Mouse (Mus musculus) embryonic facial prominence, embryonic 13.5 days (tissue): ENCODE results near the gene Emid1. TPM values are rescaled to one million over a fixed set of nuclear protein-coding genes. Genes with fewer than 3 reads are reported as not detected.
A peak's percentile ranks its signal among the peaks of the same experiment; 100 is the strongest.

ENCODE experiments used
- ATAC-seq: fragments of 200-750 bp; cut with Nextera tagmentation; 2 replicates; pipeline ENCODE4 v1.8.0; 2017; ENCODE audit warnings: low read depth; ENCODE audit not compliant: insufficient number of reproducible peaks, insufficient read depth, low FRiP score, low TSS enrichment
- H3K27ac ChIP-seq: fragments of 300-500 bp; sonication (generic); 2 replicates; pipeline ENCODE4 v1.5.1; 2015; ENCODE audit warnings: moderate library complexity, mild to moderate bottlenecking, inconsistent platforms
- H3K27me3 ChIP-seq: fragments of 300-500 bp; sonication (generic); 2 replicates; pipeline ENCODE4 v1.6.1; 2015; ENCODE audit warnings: mild to moderate bottlenecking, inconsistent platforms
- H3K36me3 ChIP-seq: fragments of 300-500 bp; sonication (generic); 2 replicates; pipeline ENCODE4 v1.6.1; 2015; ENCODE audit warnings: mild to moderate bottlenecking, inconsistent platforms
- H3K4me1 ChIP-seq: fragments of 300-500 bp; sonication (generic); 2 replicates; pipeline ENCODE4 v1.6.1; 2015; ENCODE audit warnings: inconsistent platforms
- H3K4me2 ChIP-seq: fragments of 300-500 bp; sonication (generic); 2 replicates; pipeline ENCODE4 v1.6.1; 2015; ENCODE audit warnings: moderate library complexity, mild to moderate bottlenecking, inconsistent platforms
- H3K4me3 ChIP-seq: fragments of 300-500 bp; sonication (generic); 2 replicates; pipeline ENCODE4 v1.5.1; 2015; ENCODE audit warnings: mild to moderate bottlenecking, inconsistent platforms
- H3K9ac ChIP-seq: fragments of 300-500 bp; sonication (generic); 2 replicates; pipeline ENCODE4 v1.6.1; 2015; ENCODE audit warnings: mild to moderate bottlenecking, inconsistent platforms
- H3K9me3 ChIP-seq: fragments of 300-500 bp; sonication (generic); 2 replicates; pipeline ENCODE4 v1.6.1; 2016; ENCODE audit warnings: inconsistent platforms
- WGBS: fragments of 180-500 bp; shearing (Covaris S2); methylation state at CpG from one replicate; pipeline ENCODE4 v1.1.7; 2015; ENCODE audit warnings: mixed read lengths; 5-methylcytosine and 5-hydroxymethylcytosine counted together
- polyA plus RNA-seq: library from polyadenylated mRNA; unstranded; fragments of >200 nt; fragmentation: Nextera tagmentation; extraction: Ambion mirVana; gene quantifications from 2 replicates; pipeline ENCODE4 v1.2.1, GENCODE M21; 2015

Emid1 gene
- polyA plus RNA-seq, 1 experiment from 2014 or later = 50.4 TPM

- no peak for ATAC-seq
- Histone ChIP-seq H3K36me3 (no peaks in the 10 kb centered on the region; the same call in 1 of the 2 replicates), H3K27me3 (no peaks in the 10 kb centered on the region), H3K4me1 (peaks cover 20% of the 10 kb centered on the region), H3K9ac (no peak overlapping the region), H3K4me3 (no peak overlapping the region), H3K4me2 (no peak overlapping the region), H3K27ac (no peak overlapping the region), H3K9me3 (no peaks in the 10 kb centered on the region)
- WGBS = 86% methylated on average over 2 of the region's 2 CpGs
Measured at GRCm38 (mm10) chr11:5138642-5139041, 13.4 kb downstream of the Emid1 start.

- no peaks in the 10 kb centered on the region for H3K9me3 ChIP-seq
- H3K4me3 ChIP-seq = no peak overlapping the region
- peak overlapping the region; percentile 27; the same call in 1 of the 2 replicates for H3K9ac ChIP-seq
- no peaks in the 10 kb centered on the region for H3K27me3 ChIP-seq
- H3K4me2 ChIP-seq = no peak overlapping the region
- H3K4me1 ChIP-seq = peaks cover 23% of the 10 kb centered on the region
- H3K36me3 ChIP-seq = peaks cover 8% of the 10 kb centered on the region; the same call in 1 of the 2 replicates
- no peak overlapping the region; the same call in 1 of the 2 replicates for H3K27ac ChIP-seq
- no peak for ATAC-seq
- whole genome bisulfite sequencing = 66% methylated on average over 11 of the region's 11 CpGs
Measured at GRCm38 (mm10) chr11:5135914-5136313, 16.1 kb downstream of the Emid1 start.

- H3K9me3 ChIP-seq = no peaks in the 10 kb centered on the region
- H3K4me1 ChIP-seq = peaks cover 13% of the 10 kb centered on the region
- H3K27me3 ChIP-seq = no peaks in the 10 kb centered on the region
- peaks cover 18% of the 10 kb centered on the region; the same call in 1 of the 2 replicates for H3K36me3 ChIP-seq
- WGBS = 68% methylated on average over 4 of the region's 4 CpGs
- no peak overlapping the region for H3K4me3 ChIP-seq
- ATAC-seq = no peak
- H3K4me2 ChIP-seq = no peak overlapping the region
- H3K9ac ChIP-seq = no peak overlapping the region
- no peak overlapping the region for H3K27ac ChIP-seq
Measured at GRCm38 (mm10) chr11:5132751-5133150, 19.3 kb downstream of the Emid1 start.

- no peak for ATAC-seq
- peaks cover 8% of the 10 kb centered on the region for H3K4me1 ChIP-seq
- no peak overlapping the region for H3K27ac ChIP-seq
- H3K4me3 ChIP-seq = no peak overlapping the region
- H3K9me3 ChIP-seq = no peaks in the 10 kb centered on the region
- no peaks in the 10 kb centered on the region for H3K27me3 ChIP-seq
- no peak overlapping the region for H3K9ac ChIP-seq
- H3K36me3 ChIP-seq = peaks cover 22% of the 10 kb centered on the region; the same call in 1 of the 2 replicates
- 55% methylated on average over 4 of the region's 4 CpGs for WGBS
- no peak overlapping the region for H3K4me2 ChIP-seq
Measured at GRCm38 (mm10) chr11:5130111-5130665, 21.9 kb downstream of the Emid1 start.

GRCm38 (mm10) chr11:5129035-5129480 lies 23.0 kb downstream of the Emid1 start:
- H3K27ac ChIP-seq = no peak overlapping the region
- no peaks in the 10 kb centered on the region for H3K9me3 ChIP-seq
- H3K4me3 ChIP-seq = no peak overlapping the region
- H3K4me2 ChIP-seq = no peak overlapping the region
- peaks cover 22% of the 10 kb centered on the region; the same call in 1 of the 2 replicates for H3K36me3 ChIP-seq
- no peak for ATAC-seq
- no peak overlapping the region for H3K9ac ChIP-seq
- 67% methylated on average over 5 of the region's 5 CpGs for WGBS
- peaks cover 8% of the 10 kb centered on the region for H3K4me1 ChIP-seq
- H3K27me3 ChIP-seq = no peaks in the 10 kb centered on the region

- Histone ChIP-seq H3K4me2 (no peak overlapping the region), H3K27me3 (no peaks in the 10 kb centered on the region), H3K4me1 (no peaks in the 10 kb centered on the region), H3K9me3 (no peaks in the 10 kb centered on the region), H3K9ac (no peak overlapping the region), H3K36me3 (peaks cover 12% of the 10 kb centered on the region; the same call in 1 of the 2 replicates), H3K4me3 (no peak overlapping the region), H3K27ac (no peak overlapping the region)
- 58% methylated on average over 4 of the region's 4 CpGs for WGBS
- no peak for ATAC-seq
Measured at GRCm38 (mm10) chr11:5125713-5126112, 26.3 kb downstream of the Emid1 start.

- no peaks in the 10 kb centered on the region for H3K27me3 ChIP-seq
- peak; percentile 52 for ATAC-seq
- H3K4me3 ChIP-seq = no peak overlapping the region
- no peak overlapping the region for H3K27ac ChIP-seq
- H3K9ac ChIP-seq = no peak overlapping the region
- 24% methylated on average over 13 of the region's 13 CpGs for WGBS
- H3K4me1 ChIP-seq = no peaks in the 10 kb centered on the region
- H3K9me3 ChIP-seq = no peaks in the 10 kb centered on the region
- H3K4me2 ChIP-seq = no peak overlapping the region
- H3K36me3 ChIP-seq = no peaks in the 10 kb centered on the region
Measured at GRCm38 (mm10) chr11:5114931-5115581, 37.0 kb downstream of the Emid1 start.

GRCm38 (mm10) chr11:5113645-5114044 lies 38.4 kb downstream of the Emid1 start:
- ATAC-seq = no peak
- no peak overlapping the region for H3K4me3 ChIP-seq
- H3K36me3 ChIP-seq = 0 out of 2 replicates have a peak, but pooled peaks cover 4% of the 10 kb centered on the region
- WGBS = 74% methylated on average over 7 of the region's 7 CpGs
- H3K27me3 ChIP-seq = no peaks in the 10 kb centered on the region
- H3K4me1 ChIP-seq = no peaks in the 10 kb centered on the region
- no peak overlapping the region for H3K4me2 ChIP-seq
- no peaks in the 10 kb centered on the region for H3K9me3 ChIP-seq
- no peak overlapping the region for H3K9ac ChIP-seq
- no peak overlapping the region for H3K27ac ChIP-seq

GRCm38 (mm10) chr11:5109441-5109840 lies 42.6 kb downstream of the Emid1 start:
- 63% methylated on average over 8 of the region's 8 CpGs for WGBS
- ATAC-seq = no peak
- Histone ChIP-seq H3K27me3 (no peaks in the 10 kb centered on the region), H3K9ac (no peak overlapping the region), H3K4me3 (no peak overlapping the region), H3K9me3 (no peaks in the 10 kb centered on the region), H3K4me2 (no peak overlapping the region), H3K27ac (no peak overlapping the region), H3K4me1 (no peaks in the 10 kb centered on the region), H3K36me3 (peaks cover 23% of the 10 kb centered on the region)

GRCm38 (mm10) chr11:5103986-5104509 lies 48.0 kb downstream of the Emid1 start:
- WGBS = 93% methylated on average over 4 of the region's 4 CpGs
- Histone ChIP-seq H3K4me1 (peaks cover 15% of the 10 kb centered on the region), H3K4me2 (no peak overlapping the region), H3K27ac (no peak overlapping the region), H3K27me3 (no peaks in the 10 kb centered on the region), H3K9ac (0 out of 2 replicates have a peak overlapping the region, but pooled peaks have one; percentile 16), H3K4me3 (no peak overlapping the region), H3K9me3 (no peaks in the 10 kb centered on the region), H3K36me3 (peaks cover 28% of the 10 kb centered on the region)
- ATAC-seq = no peak

- WGBS = 90% methylated on average over 7 of the region's 7 CpGs
- Histone ChIP-seq H3K27me3 (no peaks in the 10 kb centered on the region), H3K4me3 (no peak overlapping the region)
Measured at GRCm38 (mm10) chr11:5102384-5102783, 49.7 kb downstream of the Emid1 start.

GRCm38 (mm10) chr11:5101641-5102040 lies 50.4 kb downstream of the Emid1 start:
- Histone ChIP-seq H3K27me3 (no peaks in the 10 kb centered on the region), H3K9me3 (no peaks in the 10 kb centered on the region), H3K4me3 (no peak overlapping the region), H3K27ac (no peak overlapping the region), H3K4me2 (no peak overlapping the region), H3K4me1 (peaks cover 24% of the 10 kb centered on the region), H3K9ac (no peak overlapping the region), H3K36me3 (peaks cover 28% of the 10 kb centered on the region)
- ATAC-seq = no peak
- WGBS = 78% methylated on average over 6 of the region's 6 CpGs

More at GRCm38 (mm10) chr11:5102384-5102783, 49.7 kb downstream of the Emid1 start:
- ATAC-seq = no peak
- no peak overlapping the region for H3K9ac ChIP-seq
- no peak overlapping the region for H3K27ac ChIP-seq
- H3K36me3 ChIP-seq = peaks cover 28% of the 10 kb centered on the region
- no peaks in the 10 kb centered on the region for H3K9me3 ChIP-seq
- peaks cover 17% of the 10 kb centered on the region for H3K4me1 ChIP-seq
- H3K4me2 ChIP-seq = no peak overlapping the region
